Mouse (Mus musculus): ENCODE measurements around the gene Fstl4.

DNA sequence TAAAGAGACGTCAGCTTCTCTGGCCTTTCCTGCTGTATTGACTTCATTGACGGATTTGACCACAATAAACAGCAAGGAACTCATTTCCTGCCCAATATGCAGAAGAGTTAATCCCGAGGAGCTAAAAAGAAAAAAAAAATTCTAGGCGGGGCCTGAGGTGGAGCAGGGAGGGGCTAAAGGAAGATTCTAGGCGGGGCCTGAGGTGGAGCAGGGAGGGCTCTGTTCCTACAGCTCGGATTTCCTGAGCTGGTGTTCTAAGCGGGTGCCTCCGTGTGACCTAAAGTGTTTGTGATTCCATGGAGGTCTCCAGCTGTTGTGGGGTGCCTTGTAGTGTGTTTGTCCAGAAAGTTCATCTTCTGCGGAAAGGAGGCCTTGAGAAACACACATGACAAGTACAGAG is 25.2 kb upstream of the Fstl4 start:
- TF ChIP-seq EP300 (IDR thresholded peaks at IDR 0.05; ENCODE audit: low read depth) (no peak), CTCF (IDR thresholded peaks at IDR 0.05; ENCODE audit: low read depth) (no peak)

Data from liver, postnatal 0 days (tissue).